Mouse (Mus musculus) heart, embryonic 10.5 days (tissue): ENCODE data around the gene Chst14. TPM values are rescaled to one million over a fixed set of nuclear protein-coding genes. Genes with fewer than 3 reads are reported as not detected.

ENCODE experiments used
- DNase-seq: peaks from one replicate; pipeline ENCODE4 v3.0.0-alpha.2; 2017; ENCODE audit warnings: low spot score
- H3K27ac ChIP-seq: fragments of 300-500 bp; sonication (generic); 2 replicates; pipeline ENCODE4 v1.5.1; 2016; ENCODE audit warnings: mild to moderate bottlenecking
- H3K27me3 ChIP-seq: fragments of 300-500 bp; sonication (generic); 2 replicates; pipeline ENCODE4 v1.6.1; 2016; ENCODE audit warnings: mild to moderate bottlenecking; ENCODE audit not compliant: poor library complexity, insufficient read depth, severe bottlenecking
- H3K36me3 ChIP-seq: fragments of 300-500 bp; sonication (generic); 2 replicates; pipeline ENCODE4 v1.6.1; 2016; ENCODE audit warnings: mild to moderate bottlenecking, moderate library complexity
- H3K4me1 ChIP-seq: fragments of 300-500 bp; sonication (generic); 2 replicates; pipeline ENCODE4 v1.6.1; 2016; ENCODE audit warnings: mild to moderate bottlenecking
- H3K4me3 ChIP-seq: fragments of 300-500 bp; sonication (generic); 2 replicates; pipeline ENCODE4 v1.5.1; 2016; ENCODE audit warnings: mild to moderate bottlenecking, moderate library complexity
- H3K9me3 ChIP-seq: fragments of 300-500 bp; sonication (generic); 2 replicates; pipeline ENCODE4 v1.6.1; 2016; ENCODE audit warnings: mild to moderate bottlenecking, moderate library complexity
- WGBS: fragments of 180-500 bp; shearing (Covaris S2); methylation state at CpG from one replicate; pipeline ENCODE4 v1.1.7; 2016; 5-methylcytosine and 5-hydroxymethylcytosine counted together
- polyA plus RNA-seq: library from polyadenylated mRNA; unstranded; fragments of >200 nt; fragmentation: Nextera tagmentation; extraction: Ambion mirVana; gene quantifications from 2 replicates; pipeline ENCODE4 v1.2.1, GENCODE M21; 2016

Chst14 gene
- 18.8 and 20.1 TPM in 2 replicates for polyA plus RNA-seq

- H3K27me3 ChIP-seq: no peaks in the 10 kb centered on the region
- WGBS: under 1% methylated on average over 47 of the region's 47 CpGs
- peak within 1 kb of the TSS; percentile 87 for H3K4me3 ChIP-seq
- no peaks in the 10 kb centered on the region for H3K9me3 ChIP-seq
- H3K27ac ChIP-seq: peak within 1 kb of the TSS; percentile 95
- peaks cover 21% of the 10 kb centered on the region for H3K36me3 ChIP-seq
- DNase-seq: peak; percentile 88
- H3K4me1 ChIP-seq: peaks cover 46% of the 10 kb centered on the region
Observed at GRCm38 (mm10) chr2:118926361-118926997, at the start of gene Chst14. Chst14 (plus strand) TSS chr2:118926496.

- 81% methylated on average over 4 of the region's 4 CpGs for WGBS
- H3K9me3 ChIP-seq: no peaks in the 10 kb centered on the region
- H3K27ac ChIP-seq: no peak overlapping the region
- peaks cover 22% of the 10 kb centered on the region for H3K27me3 ChIP-seq
- H3K4me1 ChIP-seq: peaks cover 5% of the 10 kb centered on the region
- H3K4me3 ChIP-seq: no peak overlapping the region
- no peak for DNase-seq
- H3K36me3 ChIP-seq: peaks cover 39% of the 10 kb centered on the region
Observed at GRCm38 (mm10) chr2:118881019-118881418, 45.3 kb upstream of the Chst14 start.

GRCm38 (mm10) chr2:118881956-118882355 is 44.3 kb upstream of the Chst14 start:
- Histone ChIP-seq H3K4me1 (peaks cover 5% of the 10 kb centered on the region), H3K9me3 (no peaks in the 10 kb centered on the region), H3K27ac (no peak overlapping the region), H3K4me3 (no peak overlapping the region), H3K27me3 (peaks cover 31% of the 10 kb centered on the region), H3K36me3 (peaks cover 31% of the 10 kb centered on the region)
- WGBS: 80% methylated on average over 5 of the region's 5 CpGs
- DNase-seq: no peak

- peaks cover 12% of the 10 kb centered on the region for H3K4me1 ChIP-seq
- peak; percentile 91 for DNase-seq
- peaks cover 42% of the 10 kb centered on the region for H3K27me3 ChIP-seq
- H3K4me3 ChIP-seq: peak overlapping the region; percentile 55
- 3% methylated on average over 32 of the region's 32 CpGs for WGBS
- H3K9me3 ChIP-seq: no peaks in the 10 kb centered on the region
- H3K36me3 ChIP-seq: peaks cover 21% of the 10 kb centered on the region
- peak overlapping the region; percentile 74 for H3K27ac ChIP-seq
Observed at GRCm38 (mm10) chr2:118882840-118883679, 43.2 kb upstream of the Chst14 start.

GRCm38 (mm10) chr2:118887440-118887839 is 38.9 kb upstream of the Chst14 start:
- WGBS: 57% methylated on average over 13 of the region's 13 CpGs
- Histone ChIP-seq H3K4me1 (peaks cover 16% of the 10 kb centered on the region), H3K27me3 (peaks cover 73% of the 10 kb centered on the region), H3K9me3 (no peaks in the 10 kb centered on the region), H3K36me3 (no peaks in the 10 kb centered on the region), H3K27ac (peak overlapping the region; percentile 64), H3K4me3 (peak overlapping the region; percentile 24)
- no peak for DNase-seq

GRCm38 (mm10) chr2:118887845-118888548 is 38.3 kb upstream of the Chst14 start:
- Histone ChIP-seq H3K4me1 (peaks cover 13% of the 10 kb centered on the region), H3K9me3 (no peaks in the 10 kb centered on the region), H3K27ac (peak overlapping the region; percentile 64), H3K4me3 (peak overlapping the region; percentile 24), H3K27me3 (peaks cover 78% of the 10 kb centered on the region), H3K36me3 (no peaks in the 10 kb centered on the region)
- WGBS: 12% methylated on average over 14 of the region's 14 CpGs
- DNase-seq: peak; percentile 93

- no peaks in the 10 kb centered on the region for H3K9me3 ChIP-seq
- peaks cover 87% of the 10 kb centered on the region for H3K27me3 ChIP-seq
- no peak overlapping the region for H3K27ac ChIP-seq
- H3K36me3 ChIP-seq: no peaks in the 10 kb centered on the region
- H3K4me1 ChIP-seq: peaks cover 12% of the 10 kb centered on the region
- DNase-seq: no peak
- no peak overlapping the region for H3K4me3 ChIP-seq
- 89% methylated on average over 4 of the region's 4 CpGs for WGBS
Observed at GRCm38 (mm10) chr2:118891173-118891572, 35.1 kb upstream of the Chst14 start.

GRCm38 (mm10) chr2:118895990-118896913 is 30.0 kb upstream of the Chst14 start:
- under 1% methylated on average over 38 of the region's 38 CpGs for WGBS
- peak overlapping the region; percentile 42 for H3K27ac ChIP-seq
- peaks cover 38% of the 10 kb centered on the region for H3K4me1 ChIP-seq
- H3K36me3 ChIP-seq: no peaks in the 10 kb centered on the region
- H3K27me3 ChIP-seq: peaks cover 96% of the 10 kb centered on the region
- H3K9me3 ChIP-seq: no peaks in the 10 kb centered on the region
- peak overlapping the region; percentile 65 for H3K4me3 ChIP-seq
- no peak for DNase-seq

GRCm38 (mm10) chr2:118896914-118897291 is 29.4 kb upstream of the Chst14 start:
- no peaks in the 10 kb centered on the region for H3K36me3 ChIP-seq
- peaks cover 38% of the 10 kb centered on the region for H3K4me1 ChIP-seq
- peak overlapping the region; percentile 65 for H3K4me3 ChIP-seq
- peaks cover 90% of the 10 kb centered on the region for H3K27me3 ChIP-seq
- no peak for DNase-seq
- H3K9me3 ChIP-seq: no peaks in the 10 kb centered on the region
- WGBS: under 1% methylated on average over 13 of the region's 13 CpGs
- H3K27ac ChIP-seq: peak overlapping the region; percentile 42

- no peaks in the 10 kb centered on the region for H3K36me3 ChIP-seq
- H3K4me1 ChIP-seq: peaks cover 41% of the 10 kb centered on the region
- DNase-seq: no peak
- peaks cover 85% of the 10 kb centered on the region for H3K27me3 ChIP-seq
- no peaks in the 10 kb centered on the region for H3K9me3 ChIP-seq
- H3K4me3 ChIP-seq: peak overlapping the region; percentile 65; the same call in 1 of the 2 replicates
- H3K27ac ChIP-seq: no peak overlapping the region
- 2% methylated on average over 7 of the region's 7 CpGs for WGBS
Observed at GRCm38 (mm10) chr2:118897392-118897791, 28.9 kb upstream of the Chst14 start.

GRCm38 (mm10) chr2:118897808-118898207 is 28.5 kb upstream of the Chst14 start:
- H3K27ac ChIP-seq: no peak overlapping the region
- H3K4me3 ChIP-seq: peak overlapping the region; percentile 16; the same call in 1 of the 2 replicates
- H3K36me3 ChIP-seq: no peaks in the 10 kb centered on the region
- H3K9me3 ChIP-seq: no peaks in the 10 kb centered on the region
- DNase-seq: no peak
- 2% methylated on average over 11 of the region's 11 CpGs for WGBS
- peaks cover 46% of the 10 kb centered on the region for H3K4me1 ChIP-seq
- H3K27me3 ChIP-seq: peaks cover 81% of the 10 kb centered on the region

- H3K4me1 ChIP-seq: peaks cover 55% of the 10 kb centered on the region
- peaks cover 71% of the 10 kb centered on the region for H3K27me3 ChIP-seq
- no peak overlapping the region for H3K27ac ChIP-seq
- no peaks in the 10 kb centered on the region for H3K36me3 ChIP-seq
- no peak for DNase-seq
- WGBS: 2% methylated on average over 4 of the region's 4 CpGs
- no peaks in the 10 kb centered on the region for H3K9me3 ChIP-seq
- no peak overlapping the region for H3K4me3 ChIP-seq
Observed at GRCm38 (mm10) chr2:118898771-118899170, 27.5 kb upstream of the Chst14 start.
